ENCODE assay signal across 26 mouse cellular contexts in the genomic region with DNA sequence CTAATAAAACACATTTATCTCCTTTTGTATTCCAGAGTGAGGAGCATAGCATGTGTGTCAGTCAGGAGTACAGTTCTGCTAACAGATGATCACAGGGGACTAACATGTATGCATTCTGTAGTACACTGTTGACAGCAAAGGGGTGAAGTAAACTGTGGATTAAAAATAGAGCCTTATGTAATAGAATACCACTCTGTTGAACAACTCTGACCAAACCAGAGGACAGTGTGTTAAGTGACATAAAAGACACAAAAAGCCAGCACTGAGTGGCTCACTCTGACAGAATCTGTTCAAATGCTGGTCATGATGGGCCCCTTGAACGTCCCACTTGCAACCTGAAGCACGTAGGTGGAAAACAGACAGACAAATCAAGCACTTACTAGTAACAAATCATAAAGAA. TPM values are rescaled to one million over a fixed set of nuclear protein-coding genes. Genes with fewer than 3 reads are reported as not detected.
DNase-seq lines count a peak whose midpoint lies in the region; ATAC-seq lines count a peak whose summit lies in the region.
"Had no signal": no experiment of that assay in that cellular context is flagged by ENCODE, and none has a peak within 500 bp of the region (broad histone marks: within the 10 kb centered on the region; RNA-seq: fewer than 3 reads in every experiment).

No protein-coding gene starts in this region.

- H3K27ac ChIP-seq in heart, embryonic 13.5 days (replicated peaks) = peak overlapping the region; percentile 59
- H3K27ac ChIP-seq in heart, embryonic 16.5 days (ENCODE audit: low read length) = peak overlapping the region; percentile 60
- no peak overlapping the region for H3K27ac ChIP-seq in kidney, embryonic 14.5 days (ENCODE audit: low read depth, low read length)
- H3K27ac ChIP-seq: embryonic facial prominence, embryonic 10.5 days; forebrain, embryonic 12.5 days; forebrain, embryonic 15.5 days; heart, embryonic 10.5 days; hindbrain, embryonic 12.5 days; hindbrain, embryonic 15.5 days had no signal

- H3K27me3 ChIP-seq in heart, embryonic 13.5 days (replicated peaks) = no peaks in the 10 kb centered on the region
- H3K27me3 ChIP-seq in heart, embryonic 16.5 days (ENCODE audit: control insufficient read depth, insufficient read depth, low read length) = no peaks in the 10 kb centered on the region
- H3K27me3 ChIP-seq in kidney, embryonic 14.5 days (ENCODE audit: control insufficient read depth, insufficient read depth, low read length) = no peaks in the 10 kb centered on the region
- H3K27me3 ChIP-seq: embryonic facial prominence, embryonic 13.5 days; forebrain, embryonic 12.5 days; forebrain, embryonic 15.5 days; hindbrain, embryonic 12.5 days; hindbrain, embryonic 15.5 days had no signal

- peaks cover 32% of the 10 kb centered on the region for H3K4me1 ChIP-seq in heart, embryonic 13.5 days
- H3K4me1 ChIP-seq in heart, embryonic 16.5 days (ENCODE audit: control insufficient read depth, insufficient read depth, low read length) = peaks cover 11% of the 10 kb centered on the region
- H3K4me1 ChIP-seq in kidney, embryonic 14.5 days (ENCODE audit: control insufficient read depth, insufficient read depth, low read length) = no peaks in the 10 kb centered on the region
- H3K4me1 ChIP-seq: forebrain, embryonic 12.5 days; forebrain, embryonic 15.5 days; hindbrain, embryonic 12.5 days; hindbrain, embryonic 15.5 days had no signal

- no peak for ATAC-seq in heart, embryonic 13.5 days (ENCODE audit: extremely low read depth, insufficient number of reproducible peaks, low FRiP score, low TSS enrichment)
- peak; percentile 49; the same call in 1 of the 2 replicates for ATAC-seq in heart, embryonic 16.5 days (replicated peaks; ENCODE audit: extremely low read depth, insufficient read depth, low FRiP score)
- no peak for ATAC-seq in kidney, embryonic 14.5 days (ENCODE audit: low FRiP score, low TSS enrichment)
- ATAC-seq: CD4-positive, CD25-positive, alpha-beta regulatory T cell, adult 4 months; forebrain, embryonic 15.5 days; intestine, postnatal 0 days had no signal

- H3K9ac ChIP-seq in heart, embryonic 13.5 days = no peak overlapping the region
- H3K9ac ChIP-seq in heart, embryonic 16.5 days (ENCODE audit: low read length) = no peak overlapping the region
- H3K9ac ChIP-seq in kidney, embryonic 14.5 days (ENCODE audit: low read depth, low read length) = no peak overlapping the region
- H3K9ac ChIP-seq: embryonic facial prominence, embryonic 13.5 days; forebrain, embryonic 12.5 days; forebrain, embryonic 15.5 days; hindbrain, embryonic 12.5 days; hindbrain, embryonic 15.5 days had no signal

- H3K9me3 ChIP-seq in heart, embryonic 13.5 days = no peaks in the 10 kb centered on the region
- no peaks in the 10 kb centered on the region for H3K9me3 ChIP-seq in heart, embryonic 16.5 days (replicated peaks; ENCODE audit: control insufficient read depth, low read length)
- H3K9me3 ChIP-seq in kidney, embryonic 14.5 days (ENCODE audit: control insufficient read depth, low read length) = no peaks in the 10 kb centered on the region
- H3K9me3 ChIP-seq: embryonic facial prominence, embryonic 10.5 days; embryonic facial prominence, embryonic 13.5 days; forebrain, embryonic 12.5 days; forebrain, embryonic 15.5 days; heart, embryonic 10.5 days; hindbrain, embryonic 12.5 days; hindbrain, embryonic 15.5 days had no signal

- H3K4me3 ChIP-seq in heart, embryonic 13.5 days = no peak overlapping the region
- no peak overlapping the region for H3K4me3 ChIP-seq in heart, embryonic 16.5 days (ENCODE audit: low read length)
- no peak overlapping the region for H3K4me3 ChIP-seq in kidney, embryonic 14.5 days (ENCODE audit: low read length)
- H3K4me3 ChIP-seq: embryonic facial prominence, embryonic 10.5 days; embryonic facial prominence, embryonic 13.5 days; erythroblast, embryonic 14.5 days; forebrain, embryonic 12.5 days; forebrain, embryonic 15.5 days; heart, embryonic 10.5 days; hindbrain, embryonic 12.5 days; hindbrain, embryonic 15.5 days had no signal

- no peak overlapping the region for H3K4me2 ChIP-seq in heart, embryonic 13.5 days
- no peak overlapping the region for H3K4me2 ChIP-seq in heart, embryonic 16.5 days (ENCODE audit: low read depth, low read length)
- no peak overlapping the region for H3K4me2 ChIP-seq in kidney, embryonic 14.5 days (replicated peaks; ENCODE audit: low read depth, low read length)
- H3K4me2 ChIP-seq: embryonic facial prominence, embryonic 13.5 days; forebrain, embryonic 12.5 days; forebrain, embryonic 15.5 days; hindbrain, embryonic 12.5 days; hindbrain, embryonic 15.5 days had no signal

- WGBS in heart, embryonic 13.5 days = 51% methylated on average over 2 of the region's 2 CpGs
- 44% methylated on average over 2 of the region's 2 CpGs for WGBS in heart, embryonic 16.5 days
- WGBS in kidney, embryonic 14.5 days = 82% methylated on average over 2 of the region's 2 CpGs

- DNase-seq in heart, adult 8-10 months (ENCODE audit: low spot score) = no peak
- DNase-seq in heart, adult 9 months (ENCODE audit: low spot score in 2 of 2) = no peak
- peak; percentile 6 for DNase-seq in adipocyte (ENCODE audit: low spot score)
- DNase-seq: adrenal gland, adult 8-10 months; adrenal gland, postnatal 25 days; cerebellum, adult 11-12 months; cerebellum, adult 8-10 months; cerebellum, postnatal 10 days; cerebellum, postnatal 36 days; embryo, embryonic 11 days; gastrocnemius, postnatal 25 days had no signal

- peaks cover 7% of the 10 kb centered on the region for H3K36me3 ChIP-seq in heart, embryonic 13.5 days
- H3K36me3 ChIP-seq in heart, embryonic 16.5 days (ENCODE audit: control insufficient read depth, insufficient read depth) = no peaks in the 10 kb centered on the region; the same call in 1 of the 2 replicates
- no peaks in the 10 kb centered on the region; the same call in 1 of the 2 replicates for H3K36me3 ChIP-seq in kidney, embryonic 14.5 days (ENCODE audit: control insufficient read depth, insufficient read depth, low read length)
- H3K36me3 ChIP-seq: hindbrain, embryonic 12.5 days had no signal

RNA-seq across cellular contexts. Expression of a gene that starts 45.9 kb away (rescaled TPM):
- polyA plus RNA-seq in heart, embryonic 13.5 days (2015; fragmentation: Nextera tagmentation; extraction: Ambion mirVana) = 0.19 TPM in 1 of 2 replicates, not detected in the other
- total RNA-seq in heart, adult 8-10 months (2022) = not detected
- not detected in 2 replicates for polyA plus RNA-seq in heart, embryonic 16.5 days (2015; fragmentation: Nextera tagmentation; extraction: Ambion mirVana)
- polyA plus RNA-seq in kidney, embryonic 14.5 days (2014; fragmentation: Nextera tagmentation; extraction: Ambion mirVana) = 0.18 TPM in 1 of 2 replicates, not detected in the other
- total RNA-seq: gastrocnemius, postnatal 25 days; hematopoietic stem cell, adult 5-6 weeks; MEL had no signal
- polyA plus RNA-seq: CD4-positive, CD25-positive, alpha-beta regulatory T cell, adult 4 months; embryonic facial prominence, embryonic 10.5 days; erythroblast, embryonic 14.5 days; forebrain, embryonic 12.5 days; forebrain, embryonic 15.5 days; heart, embryonic 10.5 days; hindbrain, embryonic 12.5 days; hindbrain, embryonic 15.5 days had no signal
